Mouse (Mus musculus): ENCODE measurements around the gene Spats2l.

The Spats2l gene

DNA sequence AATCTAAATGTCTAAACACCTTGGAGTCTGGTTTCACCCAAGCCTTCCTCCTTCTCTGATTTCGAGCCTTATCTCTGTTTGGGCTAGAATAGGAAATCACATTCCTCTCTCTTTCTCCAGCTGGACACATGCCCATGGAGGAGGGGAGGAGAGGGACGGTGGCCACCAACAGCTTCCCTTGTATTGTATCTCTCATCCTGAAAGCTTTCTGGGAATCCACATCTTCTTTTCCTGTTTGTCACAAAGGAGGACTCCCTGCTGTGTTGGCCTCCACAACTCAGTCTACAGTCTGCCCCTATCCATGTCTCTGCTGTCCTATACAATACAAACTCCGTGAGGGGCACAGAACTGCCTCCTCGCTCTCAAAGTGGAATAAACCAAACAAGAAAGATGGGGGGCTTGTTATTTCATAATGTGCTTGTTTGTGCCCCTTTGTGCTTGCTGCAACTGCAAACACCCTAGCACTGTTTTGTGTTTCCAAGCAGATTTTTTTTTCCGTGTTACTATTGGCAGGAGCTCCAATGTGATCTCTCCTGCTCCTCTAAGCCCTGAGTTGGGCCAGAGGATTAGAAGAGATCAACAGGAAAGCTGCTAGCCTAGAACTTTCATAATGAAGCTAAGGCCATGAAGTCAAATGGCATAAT lies 116.4 kb downstream of the Spats2l start:
- DNase-seq (ENCODE audit: low spot score) = no peak

GRCm38 (mm10) chr1:57890903-57891267 lies 116.9 kb downstream of the Spats2l start:
- no peak for DNase-seq (ENCODE audit: low spot score)

GRCm38 (mm10) chr1:57901494-57901893 lies 127.5 kb downstream of the Spats2l start:
- no peak for DNase-seq (ENCODE audit: low spot score)

- DNase-seq (ENCODE audit: low spot score) = no peak
These were observed 129.8 kb downstream of the Spats2l start for GRCm38 (mm10) chr1:57903793-57904192.

DNA sequence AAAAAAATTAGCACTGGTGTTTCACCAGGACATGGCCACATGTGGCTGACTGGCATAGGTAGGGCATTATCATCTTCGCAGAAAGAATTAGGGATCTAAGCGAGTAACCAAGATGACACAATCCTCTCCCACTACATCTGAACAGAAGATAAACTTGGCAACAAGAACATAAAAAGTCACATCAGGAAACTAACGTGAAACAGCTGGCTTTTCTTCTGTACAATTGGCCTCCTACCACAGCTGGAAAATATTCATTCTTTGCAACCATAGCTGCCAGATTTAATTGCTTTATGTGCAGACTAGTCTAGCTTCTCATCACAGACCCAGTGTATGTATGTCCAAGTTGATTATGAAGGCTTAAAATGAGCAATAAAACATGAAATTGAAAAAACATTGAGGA lies 131.9 kb downstream of the Spats2l start:
- DNase-seq (ENCODE audit: low spot score) = no peak

DNA sequence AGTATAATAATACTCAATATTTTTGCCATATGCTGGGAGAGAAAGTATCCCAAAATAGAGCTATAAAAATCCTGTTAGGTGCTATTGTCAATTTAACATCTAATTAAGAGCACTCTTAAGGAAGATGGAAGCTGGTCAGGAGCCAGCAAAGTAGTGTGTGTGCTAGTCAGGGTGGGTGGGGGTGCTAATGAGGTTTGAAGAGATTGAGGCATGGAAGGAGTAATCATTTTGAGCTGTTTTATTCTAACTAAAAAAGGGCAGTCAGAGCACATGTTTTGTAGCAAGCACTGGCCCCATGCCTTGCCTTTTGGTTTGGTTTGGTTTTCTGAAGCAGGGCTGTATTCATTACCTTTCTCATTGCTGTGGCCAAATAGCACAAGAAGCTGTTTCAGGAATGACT lies 132.3 kb downstream of the Spats2l start:
- no peak for DNase-seq (ENCODE audit: low spot score)

GRCm38 (mm10) chr1:57911561-57911960 lies 137.6 kb downstream of the Spats2l start:
- DNase-seq (ENCODE audit: low spot score) = no peak

DNA sequence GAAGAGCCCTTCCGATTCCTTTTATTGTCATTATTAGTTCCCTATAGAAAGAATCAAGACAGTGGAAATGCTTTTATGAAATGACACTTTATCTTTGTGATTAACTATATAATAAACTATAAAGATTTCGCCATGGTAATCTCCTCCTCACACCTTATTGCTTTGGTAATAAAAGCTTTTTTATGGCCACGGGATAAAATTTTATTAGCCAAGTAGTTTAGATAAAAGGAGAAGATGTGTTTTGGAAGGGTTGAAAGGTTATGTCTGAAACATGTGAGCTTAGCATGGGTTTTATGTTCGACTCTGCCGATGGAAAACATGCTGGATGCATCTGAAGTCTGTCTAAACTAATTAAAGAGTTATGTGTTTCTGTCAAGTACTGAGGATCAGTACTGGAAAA lies 143.4 kb downstream of the Spats2l start:
- DNase-seq (ENCODE audit: low spot score) = no peak

- DNase-seq (ENCODE audit: low spot score) = no peak
These were observed 144.6 kb downstream of the Spats2l start for GRCm38 (mm10) chr1:57918567-57918966.

DNA sequence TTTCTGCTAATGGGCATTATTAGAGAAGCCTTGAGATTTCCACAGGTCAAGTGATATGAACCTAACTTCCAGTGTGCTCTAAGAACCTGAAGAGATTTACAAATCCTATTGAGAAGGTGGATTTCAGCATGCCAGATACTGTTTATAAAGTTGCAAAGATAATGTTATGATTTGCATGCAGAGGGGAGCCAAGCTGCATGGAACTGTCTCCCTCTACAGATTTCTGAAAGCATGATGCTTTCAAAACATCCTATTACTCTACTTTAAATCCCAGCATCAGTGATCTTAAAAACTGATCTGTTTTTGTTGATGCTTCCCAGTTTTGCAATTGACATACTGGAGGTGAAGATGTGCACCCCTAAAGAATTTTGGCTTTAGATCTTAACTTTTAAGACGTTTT lies 160.3 kb downstream of the Spats2l start:
- no peak for DNase-seq (ENCODE audit: low spot score)

DNA sequence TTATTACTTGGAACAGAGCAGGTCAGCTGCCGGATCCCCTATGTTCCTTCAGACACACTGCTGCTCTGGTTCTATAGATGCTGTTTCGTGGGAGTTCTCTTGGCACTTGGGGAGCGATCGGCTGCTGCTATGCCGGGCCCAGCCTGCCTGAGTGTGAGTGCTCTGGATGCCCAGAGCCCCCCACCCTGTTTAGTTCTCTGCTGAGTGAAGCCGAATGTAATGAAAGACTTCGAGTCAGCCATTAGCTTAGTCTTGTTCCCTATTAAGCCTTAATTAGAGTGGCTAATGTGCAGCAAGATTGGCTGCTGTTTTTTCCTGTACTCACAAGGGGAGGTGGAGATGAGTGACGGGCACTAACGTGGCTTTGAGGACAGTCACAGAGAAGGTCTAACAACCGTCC lies 166.7 kb downstream of the Spats2l start:
- no peak for DNase-seq (ENCODE audit: low spot score)

GRCm38 (mm10) chr1:57941095-57941494 lies 167.1 kb downstream of the Spats2l start:
- DNase-seq (ENCODE audit: low spot score) = no peak

DNA sequence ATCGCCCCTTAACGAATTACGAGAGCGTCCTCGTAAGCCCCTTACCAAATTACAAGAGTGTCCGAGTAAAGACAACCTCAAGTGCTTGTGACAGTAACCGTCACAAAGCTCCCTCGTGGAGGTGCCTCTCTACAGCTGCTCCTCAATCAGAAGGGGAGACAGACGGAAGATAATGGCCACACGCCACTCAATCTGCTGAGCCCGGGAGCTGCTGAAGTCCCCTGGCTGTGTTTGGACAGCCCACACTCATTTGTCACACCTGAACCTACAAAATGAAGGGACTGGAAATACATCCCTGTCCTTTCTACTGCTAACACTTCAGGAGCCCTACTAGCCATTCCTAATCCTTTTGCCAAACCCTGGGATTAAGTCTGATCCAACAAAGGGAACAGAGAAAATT lies 167.8 kb downstream of the Spats2l start:
- no peak for DNase-seq (ENCODE audit: low spot score)

DNA sequence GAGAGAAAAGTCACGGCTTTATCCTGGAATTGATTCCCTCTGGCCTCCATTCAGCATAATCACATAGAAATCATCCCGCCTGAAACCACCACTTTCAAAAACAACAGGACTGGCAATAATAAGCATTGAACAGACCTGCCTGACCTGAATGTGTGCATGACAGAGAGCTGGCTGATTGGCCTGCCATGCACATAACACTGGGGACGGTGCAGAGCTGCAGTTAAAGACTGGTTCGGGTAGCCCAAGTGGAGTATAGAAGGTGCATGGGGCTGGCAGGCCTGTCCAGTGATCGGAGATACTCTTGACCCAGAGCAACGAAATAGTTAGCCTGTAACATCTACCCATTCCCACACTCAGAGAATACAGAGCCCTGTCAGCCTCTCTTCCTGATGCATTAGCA lies 168.3 kb downstream of the Spats2l start:
- no peak for DNase-seq (ENCODE audit: low spot score)

- DNase-seq (ENCODE audit: low spot score) = no peak
These were observed 173.8 kb downstream of the Spats2l start for GRCm38 (mm10) chr1:57947552-57948347.

DNA sequence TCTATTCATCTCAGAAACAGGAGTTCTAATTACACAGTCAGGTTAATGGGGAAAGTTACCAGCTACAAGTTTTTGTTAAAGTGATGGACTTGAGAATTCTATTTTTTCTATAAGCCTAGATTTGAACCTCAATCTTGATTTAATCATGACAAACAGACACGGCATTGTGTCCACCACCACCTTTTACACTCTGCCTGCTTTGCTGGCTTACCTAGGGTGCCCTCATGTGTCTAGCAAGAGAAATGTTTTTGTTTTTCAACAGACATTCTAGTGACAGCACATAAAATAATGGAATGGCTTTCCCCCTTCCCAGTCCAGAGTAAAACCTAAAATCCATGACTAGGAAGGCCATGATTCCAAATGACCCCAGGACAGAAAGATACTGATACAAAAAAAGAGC lies 175.2 kb downstream of the Spats2l start:
- DNase-seq (ENCODE audit: low spot score) = no peak

DNA sequence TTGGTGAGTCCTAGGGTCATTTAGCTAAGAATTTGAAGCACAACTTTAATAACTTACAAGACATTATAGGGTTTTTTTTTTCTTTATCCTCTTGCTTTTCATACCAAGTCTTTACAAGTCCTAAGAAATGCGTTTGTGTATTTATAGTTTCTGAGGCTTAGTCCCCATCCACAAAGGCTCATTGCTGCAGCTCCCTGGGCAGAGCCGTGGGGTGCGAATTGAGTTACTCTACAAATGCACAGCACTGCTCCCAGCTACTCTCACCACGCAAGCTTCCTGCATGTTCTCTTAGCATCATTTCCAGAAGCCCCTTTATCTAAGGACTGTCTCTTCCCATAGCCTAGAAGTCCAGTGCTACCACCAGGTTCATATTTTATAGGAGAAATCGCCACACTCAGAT lies 175.8 kb downstream of the Spats2l start:
- no peak for DNase-seq (ENCODE audit: low spot score)

DNA sequence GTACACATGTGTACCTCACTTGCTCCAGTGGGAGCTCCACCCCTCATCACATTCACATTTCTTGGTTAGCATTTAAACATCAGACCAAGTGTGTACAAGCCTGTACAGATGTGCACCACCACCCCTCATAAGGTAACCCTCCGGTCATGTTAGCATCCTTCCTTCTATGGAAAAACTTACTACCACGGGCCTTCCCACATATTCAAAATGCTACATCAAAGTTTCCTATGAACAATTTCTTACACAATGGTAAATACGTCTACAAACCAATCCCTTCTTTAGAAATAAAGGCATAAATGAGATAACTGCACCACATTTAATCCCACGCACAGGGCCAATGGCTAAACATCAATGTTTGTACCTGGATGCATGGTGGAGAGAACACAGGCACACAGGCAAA lies 178.5 kb downstream of the Spats2l start:
- no peak for DNase-seq (ENCODE audit: low spot score)

- no peak for DNase-seq (ENCODE audit: low spot score)
These were observed 179.8 kb downstream of the Spats2l start for GRCm38 (mm10) chr1:57953586-57954375.

DNA sequence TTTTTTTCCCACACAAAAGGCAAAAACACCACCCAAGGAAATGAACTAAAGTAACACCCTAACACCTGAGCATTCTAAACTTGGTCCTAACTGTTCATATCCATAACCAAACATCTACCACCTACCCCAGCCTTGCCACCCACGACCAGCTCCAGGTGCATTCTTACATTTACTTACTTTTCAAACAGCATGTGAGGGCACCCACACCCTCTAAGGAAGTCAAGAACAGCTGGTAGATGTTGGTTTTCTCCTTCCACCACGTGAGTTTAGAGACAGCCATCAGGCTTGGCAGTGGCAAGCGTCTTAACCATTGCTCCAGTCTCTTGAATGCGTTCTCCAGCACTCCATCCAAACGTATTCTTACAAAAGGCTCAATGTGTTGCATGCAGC lies 180.4 kb downstream of the Spats2l start:
- DNase-seq (ENCODE audit: low spot score) = no peak

- no peak for DNase-seq (ENCODE audit: low spot score)
These were observed 181.8 kb downstream of the Spats2l start for GRCm38 (mm10) chr1:57955774-57956173.

DNA sequence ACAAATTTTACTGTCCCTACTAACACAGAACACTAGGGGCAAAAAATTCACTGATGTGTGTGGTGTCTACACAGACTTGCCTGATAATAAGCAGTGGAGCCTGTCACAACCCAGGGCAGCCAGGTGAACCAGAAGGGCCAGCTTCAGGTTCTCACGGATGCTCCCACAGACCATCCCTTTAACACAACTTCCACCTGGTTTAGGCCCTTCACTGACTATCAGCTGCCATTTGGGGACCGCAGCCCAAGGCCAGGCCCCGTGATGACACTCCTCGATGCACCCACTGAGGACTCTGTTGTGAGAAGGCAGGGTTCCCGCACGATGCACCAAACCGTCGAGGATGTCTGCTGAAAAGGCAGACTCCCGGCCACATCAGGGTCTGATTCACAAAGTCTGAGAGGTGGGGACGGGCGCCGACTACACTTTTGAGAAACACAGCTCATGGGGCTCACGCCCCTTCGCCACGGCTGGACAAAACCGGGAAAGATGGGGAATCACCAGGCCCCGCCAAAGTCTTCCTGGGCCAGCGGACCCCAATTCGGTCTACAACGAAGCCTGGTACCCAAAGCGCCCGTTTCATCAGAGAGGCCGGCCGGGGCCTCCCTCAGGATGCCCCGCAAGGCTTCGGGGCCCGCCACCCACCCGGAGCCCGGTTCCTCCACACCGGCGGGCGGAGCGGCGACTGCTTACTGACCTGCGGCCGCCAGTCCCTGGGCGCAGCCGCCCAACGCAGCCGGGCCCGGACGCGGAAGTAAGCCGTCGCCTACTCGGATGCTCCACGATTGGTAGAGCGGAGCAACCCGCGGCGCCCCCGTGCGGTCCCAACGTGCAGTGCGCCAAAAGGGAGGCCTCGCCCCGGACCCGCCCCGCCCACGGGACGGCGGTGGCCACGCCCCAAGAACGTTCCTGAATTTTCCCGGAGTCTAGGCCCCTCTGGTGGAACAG lies 195.6 kb downstream of the Spats2l start:
- peak; percentile 95 for DNase-seq (ENCODE audit: low spot score)

Measured in ovary, postnatal 10 days (tissue).